9 mouse cellular contexts compared by ENCODE assay signal in genomic region chr17:45655820-45656219, GRCm38 (mm10). TPM values are rescaled to one million over a fixed set of nuclear protein-coding genes. Genes with fewer than 3 reads are reported as not detected.
DNase-seq lines count a peak whose midpoint lies in the region; ATAC-seq and TF ChIP-seq lines count a peak whose summit lies in the region.
"Had no signal": no experiment of that assay in that cellular context is flagged by ENCODE, and none has a peak within 500 bp of the region (broad histone marks: within the 10 kb centered on the region; RNA-seq: fewer than 3 reads in every experiment).

No protein-coding gene starts in this region.

- no peaks in the 10 kb centered on the region for H3K9me3 ChIP-seq in hindbrain, postnatal 0 days (ENCODE audit: low read length)
- no peaks in the 10 kb centered on the region for H3K9me3 ChIP-seq in hindbrain, embryonic 16.5 days (ENCODE audit: control insufficient read depth, low read length)

- no peaks in the 10 kb centered on the region for H3K79me2 ChIP-seq in liver, adult 2 months (ENCODE audit: control insufficient read depth, insufficient read depth, low read length)

- no peak overlapping the region for H3K4me3 ChIP-seq in hindbrain, postnatal 0 days (ENCODE audit: low read length)
- no peak overlapping the region for H3K4me3 ChIP-seq in hindbrain, embryonic 16.5 days (ENCODE audit: low read length)
- no peak overlapping the region for H3K4me3 ChIP-seq in liver, adult 2 months (ENCODE audit: insufficient read depth, low read depth, low read length)

- H3K27me3 ChIP-seq in hindbrain, postnatal 0 days (ENCODE audit: insufficient read depth, low read length), result no peaks in the 10 kb centered on the region
- H3K27me3 ChIP-seq in hindbrain, embryonic 16.5 days (replicated peaks; ENCODE audit: control insufficient read depth, insufficient read depth, low read length), result no peaks in the 10 kb centered on the region
- no peaks in the 10 kb centered on the region for H3K27me3 ChIP-seq in liver, adult 2 months (ENCODE audit: control insufficient read depth, insufficient read depth, low read length)

- no peak overlapping the region for H3K4me2 ChIP-seq in hindbrain, postnatal 0 days (ENCODE audit: low read depth, low read length)
- no peak overlapping the region for H3K4me2 ChIP-seq in hindbrain, embryonic 16.5 days (ENCODE audit: low read length)

- H3K36me3 ChIP-seq in hindbrain, postnatal 0 days (ENCODE audit: insufficient read depth, low read length), result no peaks in the 10 kb centered on the region
- no peaks in the 10 kb centered on the region for H3K36me3 ChIP-seq in hindbrain, embryonic 16.5 days (ENCODE audit: control insufficient read depth, insufficient read depth, low read length)
- H3K36me3 ChIP-seq in liver, adult 2 months (ENCODE audit: control insufficient read depth, insufficient read depth, low read length), result no peaks in the 10 kb centered on the region

- WGBS in hindbrain, postnatal 0 days, result 20% methylated on average over 6 of the region's 6 CpGs
- 23% methylated on average over 6 of the region's 6 CpGs for WGBS in hindbrain, embryonic 16.5 days
- 23% methylated on average over 6 of the region's 6 CpGs for WGBS in liver, adult 2 months

- peak; percentile 38; the same call in 1 of the 2 replicates for ATAC-seq in hindbrain, postnatal 0 days
- no peak for ATAC-seq in hindbrain, embryonic 16.5 days

- peak; percentile 59 for TF ChIP-seq CTCF in hindbrain, postnatal 0 days (IDR thresholded peaks at IDR 0.05; ENCODE audit: low read depth)
- TF ChIP-seq CTCF in liver, adult 2 months (IDR thresholded peaks at IDR 0.05; ENCODE audit: low read depth, low read length), result peak; percentile 58

- TF ChIP-seq POLR2A in liver, adult 2 months (IDR thresholded peaks at IDR 0.05; ENCODE audit: extremely low read depth, insufficient read depth, low read length), result no peak

- no peak overlapping the region for H3K9ac ChIP-seq in hindbrain, postnatal 0 days (replicated peaks; ENCODE audit: low read length)
- no peak overlapping the region for H3K9ac ChIP-seq in hindbrain, embryonic 16.5 days (ENCODE audit: low read depth, low read length)
- H3K9ac ChIP-seq in liver, adult 2 months (ENCODE audit: low read depth, low read length), result no peak overlapping the region

- H3K4me1 ChIP-seq in hindbrain, postnatal 0 days (ENCODE audit: insufficient read depth, low read length), result no peaks in the 10 kb centered on the region
- no peaks in the 10 kb centered on the region for H3K4me1 ChIP-seq in hindbrain, embryonic 16.5 days (ENCODE audit: control insufficient read depth, insufficient read depth, low read depth, low read length)
- H3K4me1 ChIP-seq in liver, adult 2 months (ENCODE audit: control insufficient read depth, insufficient read depth, low read length), result no peaks in the 10 kb centered on the region

- DNase-seq in hindbrain, postnatal 0 days (ENCODE audit: low spot score), result peak; percentile 41
- peak; percentile 20 to 21 for DNase-seq in B cell, adult 2 months
- DNase-seq in Muller cell, postnatal 12 days (ENCODE audit: inconsistent ontology term), result peak; percentile 14
- DNase-seq in liver, adult 2 months (ENCODE audit: extremely low read depth, low read depth, low spot score), result peak; percentile 25
- DNase-seq in right cerebral cortex, postnatal 36 days (ENCODE audit: low spot score in 2 of 2), result no peak
- no peak for DNase-seq in right cerebral cortex, postnatal 10 days (ENCODE audit: low spot score in 2 of 2)
- DNase-seq in yolk sac, embryonic 10.5 days (ENCODE audit: low spot score), result no peak

- H3K27ac ChIP-seq in hindbrain, postnatal 0 days, result no peak overlapping the region
- H3K27ac ChIP-seq in hindbrain, embryonic 16.5 days (ENCODE audit: low read depth, low read length), result no peak overlapping the region
- no peak overlapping the region for H3K27ac ChIP-seq in liver, adult 2 months (replicated peaks; ENCODE audit: insufficient read depth, low read depth, low read length)

RNA-seq across cellular contexts. Expression of gene Capn11, which starts 3.3 kb away (rescaled TPM):
- 0.42 and 1.8 TPM in 2 replicates for total RNA-seq in hindbrain, postnatal 0 days (2014; rRNA removed)
- 0.14 and 2.0 TPM in 2 replicates for polyA plus RNA-seq in hindbrain, postnatal 0 days (2015; fragmentation: Nextera tagmentation; extraction: Ambion mirVana)
- polyA plus RNA-seq in hindbrain, embryonic 16.5 days (2015; fragmentation: Nextera tagmentation; extraction: Ambion mirVana), result 0.75 and 0.79 TPM in 2 replicates
- total RNA-seq in liver, adult 2 months (2014; rRNA removed), result 0.13 TPM in 1 of 2 replicates, not detected in the other
- 0.02 TPM in 1 of 2 replicates, not detected in the other for polyA plus RNA-seq in liver, adult 2 months (2012; rRNA removed)

RNA-seq across cellular contexts. Expression of gene Mrpl14, which starts 30.3 kb away (rescaled TPM):
- 41.3 and 58.7 TPM in 2 replicates for total RNA-seq in hindbrain, postnatal 0 days (2014; rRNA removed)
- polyA plus RNA-seq in hindbrain, postnatal 0 days (2015; fragmentation: Nextera tagmentation; extraction: Ambion mirVana), result 117 and 119 TPM in 2 replicates
- 128 and 134 TPM in 2 replicates for polyA plus RNA-seq in hindbrain, embryonic 16.5 days (2015; fragmentation: Nextera tagmentation; extraction: Ambion mirVana)
- 86.3 and 111 TPM in 2 replicates for total RNA-seq in liver, adult 2 months (2014; rRNA removed)
- polyA plus RNA-seq in liver, adult 2 months (2012; rRNA removed), result 224 and 259 TPM in 2 replicates

RNA-seq across cellular contexts. Expression of gene Tmem63b, which starts 30.9 kb away (rescaled TPM):
- 241 and 252 TPM in 2 replicates for total RNA-seq in hindbrain, postnatal 0 days (2014; rRNA removed)
- 123 and 139 TPM in 2 replicates for polyA plus RNA-seq in hindbrain, postnatal 0 days (2015; fragmentation: Nextera tagmentation; extraction: Ambion mirVana)
- polyA plus RNA-seq in hindbrain, embryonic 16.5 days (2015; fragmentation: Nextera tagmentation; extraction: Ambion mirVana), result 147 and 148 TPM in 2 replicates
- total RNA-seq in liver, adult 2 months (2014; rRNA removed), result 23.0 and 35.4 TPM in 2 replicates
- polyA plus RNA-seq in liver, adult 2 months (2012; rRNA removed), result 98.6 and 99.2 TPM in 2 replicates

RNA-seq across cellular contexts. Expression of gene Mymx, which starts 53.9 kb away (rescaled TPM):
- not detected in 2 replicates for total RNA-seq in hindbrain, postnatal 0 days (2014; rRNA removed)
- polyA plus RNA-seq in hindbrain, postnatal 0 days (2015; fragmentation: Nextera tagmentation; extraction: Ambion mirVana), result not detected in 2 replicates
- 1.2 TPM in 1 of 2 replicates, not detected in the other for polyA plus RNA-seq in hindbrain, embryonic 16.5 days (2015; fragmentation: Nextera tagmentation; extraction: Ambion mirVana)
- total RNA-seq in liver, adult 2 months (2014; rRNA removed), result not detected in 2 replicates
- polyA plus RNA-seq in liver, adult 2 months (2012; rRNA removed), result not detected in 2 replicates
- polyA plus RNA-seq: gonadal fat pad, adult 2 months had no signal

RNA-seq across cellular contexts. Expression of gene Slc29a1, which starts 56.4 kb away (rescaled TPM):
- total RNA-seq in hindbrain, postnatal 0 days (2014; rRNA removed), result 170 and 354 TPM in 2 replicates
- 60.6 and 77.6 TPM in 2 replicates for polyA plus RNA-seq in hindbrain, postnatal 0 days (2015; fragmentation: Nextera tagmentation; extraction: Ambion mirVana)
- 55.7 and 56.5 TPM in 2 replicates for polyA plus RNA-seq in hindbrain, embryonic 16.5 days (2015; fragmentation: Nextera tagmentation; extraction: Ambion mirVana)
- 220 and 240 TPM in 2 replicates for total RNA-seq in liver, adult 2 months (2014; rRNA removed)
- 618 and 693 TPM in 2 replicates for polyA plus RNA-seq in liver, adult 2 months (2012; rRNA removed)

Comparison
In these comparisons a context has a peak if more than half of its experiments do, and no peak if none do; other contexts are left out.
1. DNase-seq: peak in hindbrain, postnatal 0 days (single experiment), B cell, adult 2 months (2 of 2), Muller cell, postnatal 12 days (single experiment) and liver, adult 2 months (single experiment); none in right cerebral cortex, postnatal 36 days (0 of 2), right cerebral cortex, postnatal 10 days (0 of 2) and yolk sac, embryonic 10.5 days (single experiment).